Mouse (Mus musculus): ENCODE data around the gene Olfr1173. TPM values are rescaled to one million over a fixed set of nuclear protein-coding genes. Genes with fewer than 3 reads are reported as not detected.

Olfr1173 gene
- polyA plus RNA-seq (2012; rRNA removed), result not detected in 2 replicates

DNA sequence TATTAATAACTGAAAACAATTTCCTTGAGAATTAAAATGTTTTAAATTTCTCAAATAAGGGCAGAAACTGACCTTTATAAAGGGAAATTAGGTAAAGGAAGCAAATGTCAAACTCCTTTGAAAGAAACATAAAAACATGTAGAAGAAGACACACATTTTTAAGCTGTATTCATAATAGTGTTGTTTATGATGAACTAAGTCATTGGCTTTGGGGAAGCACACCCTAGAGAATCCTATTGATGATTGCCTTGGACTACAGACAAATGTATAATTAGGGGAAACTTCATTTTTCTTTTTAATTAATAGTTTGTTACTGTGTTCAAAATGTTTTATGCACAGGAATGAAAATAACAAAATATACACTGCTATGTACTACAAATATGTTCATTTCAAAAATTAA is at the start of gene Olfr1173:
TSS of gene Olfr1173 (minus strand) at position 101 of the 400 bp plus-strand sequence.
- DNase-seq, result no peak
- Histone ChIP-seq H3K4me3 (replicated peaks; ENCODE audit: insufficient read depth, low read depth, low read length) (no peak within 1 kb of the TSS), H3K4me1 (ENCODE audit: control insufficient read depth, insufficient read depth, low read length) (no peaks in the 10 kb centered on the region), H3K27me3 (ENCODE audit: control insufficient read depth, insufficient read depth, low read length) (no peaks in the 10 kb centered on the region), H3K27ac (ENCODE audit: insufficient read depth, low read length) (no peak within 1 kb of the TSS)
- TF ChIP-seq CTCF (IDR thresholded peaks at IDR 0.05; ENCODE audit: borderline replicate concordance, insufficient read depth, low read depth, low read length) (no peak), POLR2A (IDR thresholded peaks at IDR 0.05; ENCODE audit: borderline replicate concordance, insufficient read depth, low read length) (no peak)

DNA sequence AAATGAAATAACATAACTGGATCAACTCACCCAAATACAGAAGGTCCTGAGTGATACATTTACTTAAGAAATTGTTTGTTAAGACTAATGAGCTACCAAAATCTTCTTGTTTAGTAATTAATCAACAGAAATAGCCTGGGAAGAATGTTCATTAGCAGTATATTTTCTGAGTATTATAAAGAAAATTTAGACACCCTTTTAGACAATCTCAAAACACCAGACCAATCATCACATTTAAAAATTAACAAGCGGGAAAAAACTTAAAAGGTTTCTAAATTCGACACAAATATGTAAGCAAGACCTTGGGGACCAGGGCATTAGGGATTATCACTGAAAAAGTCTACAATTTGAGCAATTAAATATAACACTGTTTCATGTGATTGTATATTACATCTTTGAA is 47.4 kb upstream of the Olfr1173 start, which contains the start of gene Olfr1175-ps:
TSS of gene Olfr1175-ps (minus strand) at position 101 of the 400 bp plus-strand sequence.
- Histone ChIP-seq H3K27ac (ENCODE audit: insufficient read depth, low read length) (no peak within 1 kb of the TSS), H3K4me3 (replicated peaks; ENCODE audit: insufficient read depth, low read depth, low read length) (no peak within 1 kb of the TSS), H3K27me3 (ENCODE audit: control insufficient read depth, insufficient read depth, low read length) (no peaks in the 10 kb centered on the region), H3K4me1 (ENCODE audit: control insufficient read depth, insufficient read depth, low read length) (no peaks in the 10 kb centered on the region)
- no peak for DNase-seq
- WGBS, result 88% methylated on average over 2 of the region's 2 CpGs
- TF ChIP-seq POLR2A (IDR thresholded peaks at IDR 0.05; ENCODE audit: borderline replicate concordance, insufficient read depth, low read length) (no peak), CTCF (IDR thresholded peaks at IDR 0.05; ENCODE audit: borderline replicate concordance, insufficient read depth, low read depth, low read length) (no peak)

GRCm38 (mm10) chr2:88315035-88315434 is 35.4 kb upstream of the Olfr1173 start, which contains the start of gene Olfr1174-ps:
Olfr1174-ps (minus strand) TSS chr2:88315135.
- no peak for TF ChIP-seq POLR2A (IDR thresholded peaks at IDR 0.05; ENCODE audit: borderline replicate concordance, insufficient read depth, low read length)
- no peak for TF ChIP-seq CTCF (IDR thresholded peaks at IDR 0.05; ENCODE audit: borderline replicate concordance, insufficient read depth, low read depth, low read length)
- Histone ChIP-seq H3K27me3 (ENCODE audit: control insufficient read depth, insufficient read depth, low read length) (no peaks in the 10 kb centered on the region), H3K27ac (ENCODE audit: insufficient read depth, low read length) (no peak within 1 kb of the TSS), H3K4me1 (ENCODE audit: control insufficient read depth, insufficient read depth, low read length) (no peaks in the 10 kb centered on the region), H3K4me3 (replicated peaks; ENCODE audit: insufficient read depth, low read depth, low read length) (no peak within 1 kb of the TSS)
- 92% methylated on average over 4 of the region's 4 CpGs for WGBS
- no peak for DNase-seq

GRCm38 (mm10) chr2:88228234-88228633 is 51.4 kb downstream of the Olfr1173 start, which contains the start of gene Olfr1170:
Olfr1170 (minus strand) TSS chr2:88228334.
- H3K27ac ChIP-seq (ENCODE audit: insufficient read depth, low read length), result no peak within 1 kb of the TSS
- no peak within 1 kb of the TSS for H3K4me3 ChIP-seq (replicated peaks; ENCODE audit: insufficient read depth, low read depth, low read length)
- DNase-seq, result no peak
- no peak for TF ChIP-seq CTCF (IDR thresholded peaks at IDR 0.05; ENCODE audit: borderline replicate concordance, insufficient read depth, low read depth, low read length)
- TF ChIP-seq POLR2A (IDR thresholded peaks at IDR 0.05; ENCODE audit: borderline replicate concordance, insufficient read depth, low read length), result no peak
- H3K27me3 ChIP-seq (ENCODE audit: control insufficient read depth, insufficient read depth, low read length), result no peaks in the 10 kb centered on the region
- H3K4me1 ChIP-seq (ENCODE audit: control insufficient read depth, insufficient read depth, low read length), result no peaks in the 10 kb centered on the region
- 87% methylated on average over 1 of the region's 1 CpGs for WGBS

Other genes starting within 250 kb of the Olfr1173 start
- gene Olfr73, start 242.2 kb downstream of the Olfr1173 start, polyA plus RNA-seq (2012; rRNA removed), result not detected in 2 replicates
- not detected in 2 replicates for gene Olfr1162, start 228.7 kb downstream of the Olfr1173 start, polyA plus RNA-seq (2012; rRNA removed)
- gene Olfr1163, start 208.0 kb downstream of the Olfr1173 start, polyA plus RNA-seq (2012; rRNA removed), result not detected in 2 replicates
- gene Olfr1164, start 185.9 kb downstream of the Olfr1173 start, polyA plus RNA-seq (2012; rRNA removed), result not detected in 2 replicates
- not detected in 2 replicates for gene Olfr1166, start 151.6 kb downstream of the Olfr1173 start, polyA plus RNA-seq (2012; rRNA removed)
- gene Olfr1167, start 124.7 kb downstream of the Olfr1173 start, polyA plus RNA-seq (2012; rRNA removed), result not detected in 2 replicates
- gene Olfr1168, start 98.0 kb downstream of the Olfr1173 start, polyA plus RNA-seq (2012; rRNA removed), result not detected in 2 replicates
- not detected in 2 replicates for gene Olfr1170, start 51.5 kb downstream of the Olfr1173 start, polyA plus RNA-seq (2012; rRNA removed)
- gene Olfr1174-ps, start 35.3 kb upstream of the Olfr1173 start, polyA plus RNA-seq (2012; rRNA removed), result not detected in 2 replicates
- not detected in 2 replicates for gene Olfr1175-ps, start 47.3 kb upstream of the Olfr1173 start, polyA plus RNA-seq (2012; rRNA removed)
- not detected in 2 replicates for gene Olfr1176, start 56.8 kb upstream of the Olfr1173 start, polyA plus RNA-seq (2012; rRNA removed)
- not detected in 2 replicates for gene Olfr1177-ps, start 66.6 kb upstream of the Olfr1173 start, polyA plus RNA-seq (2012; rRNA removed)
- not detected in 2 replicates for gene Olfr1178, start 107.2 kb upstream of the Olfr1173 start, polyA plus RNA-seq (2012; rRNA removed)
- not detected in 2 replicates for gene Olfr1179, start 126.6 kb upstream of the Olfr1173 start, polyA plus RNA-seq (2012; rRNA removed)
- not detected in 2 replicates for gene Olfr1180, start 139.3 kb upstream of the Olfr1173 start, polyA plus RNA-seq (2012; rRNA removed)
- not detected in 2 replicates for gene Olfr1181, start 146.3 kb upstream of the Olfr1173 start, polyA plus RNA-seq (2012; rRNA removed)
- not detected in 2 replicates for gene Gm13757, start 169.3 kb upstream of the Olfr1173 start, polyA plus RNA-seq (2012; rRNA removed)
- gene Olfr1183, start 175.0 kb upstream of the Olfr1173 start, polyA plus RNA-seq (2012; rRNA removed), result not detected in 2 replicates
- gene Olfr1184, start 203.7 kb upstream of the Olfr1173 start, polyA plus RNA-seq (2012; rRNA removed), result not detected in 2 replicates
- not detected in 2 replicates for gene Olfr1185-ps1, start 213.4 kb upstream of the Olfr1173 start, polyA plus RNA-seq (2012; rRNA removed)
- not detected in 2 replicates for gene Olfr1186, start 238.7 kb upstream of the Olfr1173 start, polyA plus RNA-seq (2012; rRNA removed)

Data from cerebellum, adult 2 months (tissue).